Mouse (Mus musculus) embryo, embryonic 11.5 days (tissue): ENCODE measurements at regions not wholly inside any gene's neighbourhood (a gene's known extent, or its start where the extent isn't known, plus 50 kb on each side); places are given as distances from the start of the nearest gene placed in this dataset.

Source experiments
- DNase-seq: peaks from one replicate; pipeline ENCODE4 v3.0.0-alpha.2; 2012; ENCODE audit warnings: low read depth, low spot score

DNA sequence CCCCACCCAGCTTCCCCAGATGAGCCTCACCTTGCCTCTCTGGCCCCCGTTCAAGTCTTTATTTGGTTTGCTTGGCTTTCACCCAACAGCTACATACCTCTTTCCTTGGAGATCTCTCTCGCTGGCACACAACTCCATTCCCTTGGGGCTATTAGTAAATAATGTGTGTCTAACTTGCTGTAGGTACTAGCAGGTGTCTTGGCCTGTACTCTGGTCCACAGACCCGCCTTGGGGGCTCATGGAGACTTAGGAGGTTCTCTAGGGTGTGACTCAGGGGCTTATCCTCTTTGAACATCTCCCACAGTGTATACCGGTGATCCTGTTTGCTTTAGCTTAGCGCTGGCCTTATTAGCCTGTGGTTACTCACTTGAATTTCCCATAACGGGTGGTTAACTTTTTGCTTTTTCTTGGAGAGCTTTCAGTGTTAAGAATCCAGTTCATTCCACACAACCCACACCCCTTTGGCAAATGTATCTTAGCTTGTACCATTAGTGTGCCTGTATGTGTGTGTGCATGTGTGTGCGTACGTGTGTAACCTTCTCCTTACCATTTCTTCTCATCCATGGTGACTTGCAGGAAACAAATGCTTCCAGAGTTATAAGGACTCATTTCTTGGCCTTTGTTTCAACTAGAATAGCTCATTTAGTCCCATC is 67.3 kb upstream of the Map4k3 start:
- no peak for DNase-seq

GRCm38 (mm10) chr17:80792605-80793004 is 64.3 kb upstream of the Map4k3 start:
- DNase-seq, result no peak

DNA sequence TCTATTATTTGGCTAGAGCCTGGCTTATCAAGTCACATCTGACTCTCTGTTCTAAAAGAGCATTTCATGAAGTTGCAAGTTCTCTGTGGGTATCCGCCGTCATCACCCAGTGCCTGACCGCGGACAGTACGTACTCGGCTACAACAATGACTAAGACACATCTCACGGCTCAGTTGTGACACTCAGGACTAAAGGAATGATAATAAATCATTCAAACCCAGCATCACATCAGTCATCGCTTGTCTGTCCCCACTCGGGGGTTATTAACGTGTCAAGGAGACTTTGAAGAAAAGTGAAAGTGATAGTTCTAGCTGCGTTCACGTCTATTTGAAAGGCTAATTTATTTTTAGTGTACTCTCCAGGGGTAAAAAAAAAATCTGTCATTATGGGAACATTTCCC is 61.4 kb upstream of the Map4k3 start:
- no peak for DNase-seq

DNA sequence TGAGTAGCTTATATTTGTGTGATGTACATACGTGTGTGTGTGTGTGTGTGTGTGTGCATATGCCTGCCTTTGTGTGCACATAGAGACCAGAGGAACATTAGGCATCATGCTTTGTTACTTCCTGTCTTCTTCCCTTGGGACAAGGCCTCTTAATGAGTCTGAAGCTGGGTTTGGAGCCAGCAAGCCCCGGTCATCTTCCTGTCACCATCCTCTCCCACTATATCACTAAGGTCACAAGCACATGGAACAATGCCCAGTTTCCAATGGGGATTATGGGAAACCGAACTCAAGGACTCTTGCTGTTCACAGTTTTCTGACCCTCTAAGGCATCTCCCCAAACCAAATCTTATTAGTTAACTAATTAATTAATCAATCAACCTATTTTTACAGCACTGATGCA is 60.7 kb upstream of the Map4k3 start:
- no peak for DNase-seq

- DNase-seq, result no peak
Observed at GRCm38 (mm10) chr17:80786858-80787257, 58.6 kb upstream of the Map4k3 start.

DNA sequence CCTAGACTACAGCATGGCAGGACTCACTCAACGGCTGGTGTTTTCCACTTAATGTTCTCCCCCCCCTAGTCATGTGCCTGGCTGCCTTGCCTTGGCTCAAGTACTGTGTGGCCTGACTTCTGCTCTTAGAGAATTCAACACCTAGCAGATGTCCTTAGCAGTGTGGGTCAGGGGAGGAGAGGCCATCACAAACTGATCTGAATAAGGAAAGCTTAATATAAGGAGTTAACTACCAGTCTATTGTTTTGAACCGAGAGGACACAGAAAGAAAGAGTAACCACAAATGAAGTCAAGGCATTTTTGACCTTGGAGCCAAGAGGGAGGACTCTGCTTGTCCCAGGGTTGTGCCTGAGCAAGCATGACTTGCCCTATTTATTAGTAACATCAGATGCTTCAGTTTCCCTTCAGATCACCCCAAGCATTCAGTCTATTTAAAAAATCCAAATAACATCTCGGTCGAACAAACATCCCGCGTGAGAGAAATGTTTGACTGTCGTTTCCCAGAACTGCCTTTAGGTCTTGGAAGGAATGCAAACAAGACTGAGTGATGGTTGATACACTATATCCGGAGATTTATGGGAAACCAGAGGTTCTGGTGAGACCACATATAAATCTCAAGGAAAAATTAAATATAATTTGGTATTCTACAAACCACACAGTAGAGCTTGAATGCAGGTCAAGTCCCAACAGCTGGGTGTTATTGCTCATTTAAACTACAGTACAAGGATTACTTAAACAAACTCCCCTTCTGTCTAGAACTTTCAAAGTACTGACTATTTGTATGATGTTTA is 58.0 kb upstream of the Map4k3 start:
- no peak for DNase-seq

DNA sequence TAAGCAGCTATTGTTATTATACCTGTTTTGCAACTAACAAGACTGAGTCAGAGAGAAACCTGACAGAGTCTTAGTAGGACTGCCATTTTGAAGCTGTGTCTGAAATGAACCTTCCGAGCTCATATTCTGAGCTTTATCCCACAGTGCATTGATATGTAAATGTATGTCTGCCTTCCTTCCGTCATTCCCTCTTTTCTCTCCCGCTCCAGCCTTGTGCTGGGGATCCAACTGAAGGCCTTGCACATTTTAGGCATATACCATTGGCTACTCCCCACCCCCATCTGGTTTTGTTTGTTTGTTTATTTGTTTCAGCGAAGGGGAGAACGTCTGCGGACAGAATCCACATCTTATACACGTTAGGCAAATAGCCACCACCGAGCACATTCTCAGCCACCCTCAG is 57.2 kb upstream of the Map4k3 start:
- DNase-seq, result no peak

DNA sequence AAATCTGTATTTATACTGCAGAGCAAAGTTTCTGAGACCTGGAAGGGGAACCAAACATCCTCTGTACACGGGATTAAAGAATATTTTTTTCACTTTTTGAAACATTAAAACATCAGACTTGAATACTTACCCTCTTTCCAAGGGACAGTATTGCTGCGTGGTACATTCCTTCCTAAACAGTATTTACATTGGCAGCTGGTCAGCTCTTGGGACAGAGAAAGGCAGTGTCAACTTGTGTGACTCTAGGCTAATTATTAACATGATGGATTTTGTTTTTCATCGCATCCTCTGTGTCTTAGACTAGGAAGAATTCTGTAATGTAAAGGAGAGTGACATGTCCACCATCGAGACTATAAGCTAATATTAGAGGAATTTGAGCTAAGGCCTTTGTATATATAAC is 56.8 kb upstream of the Map4k3 start:
- DNase-seq, result no peak

- no peak for DNase-seq
Observed at GRCm38 (mm10) chr17:80782233-80782632, 53.9 kb upstream of the Map4k3 start.

GRCm38 (mm10) chr17:80781621-80782020 is 53.3 kb upstream of the Map4k3 start:
- no peak for DNase-seq

DNA sequence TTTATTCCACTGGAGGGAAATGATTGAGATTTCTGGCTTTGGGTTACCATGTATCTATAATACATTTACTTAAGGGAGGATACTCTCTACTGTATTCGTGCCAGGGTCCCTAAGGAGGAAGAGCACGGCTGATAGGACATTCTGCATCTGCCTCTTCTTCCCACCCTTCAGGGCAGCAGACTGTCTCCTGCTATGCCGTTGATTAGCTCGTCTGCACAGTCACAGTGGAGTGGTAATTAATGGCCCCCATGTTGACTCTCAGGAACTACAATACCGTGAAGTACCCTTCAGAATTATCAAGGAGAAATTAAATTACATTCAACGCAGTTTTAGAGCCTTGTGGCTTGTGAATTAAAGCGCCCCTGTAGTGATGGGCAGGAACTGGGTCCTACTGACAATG is 52.0 kb upstream of the Map4k3 start:
- no peak for DNase-seq

DNA sequence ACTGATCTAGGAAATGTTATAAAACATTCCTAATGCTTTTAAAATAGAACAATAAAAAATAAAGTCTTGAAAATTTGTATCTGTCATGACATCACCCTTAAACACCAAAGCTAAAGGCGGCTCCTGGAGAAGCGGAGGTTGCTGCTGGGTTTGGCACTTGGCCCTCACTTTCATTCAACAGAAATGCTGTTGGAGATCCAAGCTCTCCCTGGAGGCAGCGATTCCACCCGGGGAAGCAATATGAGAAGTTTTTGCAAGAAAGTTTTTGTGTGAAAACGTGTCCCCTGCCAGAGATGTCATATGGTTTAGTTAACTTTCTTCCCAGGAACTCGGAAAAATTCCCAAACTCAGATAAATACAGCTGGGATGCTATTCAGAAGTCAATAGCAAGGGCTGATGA is 51.5 kb upstream of the Map4k3 start:
- DNase-seq, result no peak
